Mouse (Mus musculus): Measurements from ENCODE around the gene Bdp1.

The Bdp1 gene

DNA sequence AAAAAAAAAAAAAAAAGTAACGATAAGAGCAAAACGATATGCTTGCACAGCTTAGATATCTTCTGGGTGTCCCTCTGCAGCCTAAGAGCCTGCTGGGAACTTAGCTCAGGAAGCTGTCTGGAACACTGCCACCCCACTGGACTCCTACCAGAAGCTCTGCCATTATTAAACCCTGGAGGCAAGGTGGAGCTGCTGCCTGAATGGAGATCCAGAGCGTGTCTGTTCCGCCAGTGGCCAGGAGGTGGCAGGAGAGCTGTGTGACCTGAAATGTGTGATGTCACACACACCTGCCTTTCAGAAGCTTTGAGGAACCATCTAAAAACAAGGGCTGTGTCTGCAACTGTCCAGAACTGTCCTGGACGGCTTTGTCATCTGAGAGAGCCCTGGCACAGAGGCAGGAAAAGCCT, 102.1 kb downstream of the Bdp1 start:
- DNase-seq (ENCODE audit: low spot score) = peak; percentile 71

DNA sequence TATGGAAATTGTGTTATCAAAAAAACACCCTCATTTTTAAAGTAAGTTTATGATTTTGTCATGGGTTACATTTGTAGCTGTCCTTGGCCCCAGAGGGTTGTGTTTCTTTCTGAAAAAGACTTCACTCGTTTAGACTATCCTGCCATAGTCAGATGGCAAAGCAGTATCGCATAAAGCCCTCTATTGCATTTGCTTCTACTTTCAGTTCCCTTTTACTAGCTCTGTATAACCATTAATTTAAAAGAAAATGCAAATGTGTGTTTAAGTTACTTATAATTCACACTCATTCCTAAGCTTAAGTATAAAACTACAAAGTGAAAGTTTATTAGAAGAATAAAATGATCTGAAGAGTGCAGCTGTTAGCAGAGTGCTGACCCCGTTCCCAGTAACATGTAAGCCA, 104.8 kb downstream of the Bdp1 start:
- no peak for DNase-seq (ENCODE audit: low spot score)

DNA sequence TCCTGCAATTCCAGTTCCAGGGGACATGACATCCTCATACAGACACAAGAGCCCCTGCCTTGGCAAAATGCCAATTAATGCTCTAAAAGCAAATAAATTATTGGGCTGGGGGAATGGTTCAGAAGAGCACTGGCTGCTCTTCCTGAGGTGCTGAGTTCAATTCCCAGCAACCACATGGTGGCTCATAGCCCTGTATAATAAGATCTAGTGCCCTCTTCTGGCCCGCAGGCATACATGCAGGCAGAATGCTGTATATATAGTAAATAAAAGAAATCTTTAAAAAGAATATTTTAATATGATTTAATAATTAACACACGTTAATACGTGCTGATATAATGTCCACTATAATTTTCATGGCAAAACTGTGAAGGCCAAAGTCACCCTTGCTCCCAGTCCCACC, 105.8 kb downstream of the Bdp1 start:
- no peak for DNase-seq (ENCODE audit: low spot score)

DNA sequence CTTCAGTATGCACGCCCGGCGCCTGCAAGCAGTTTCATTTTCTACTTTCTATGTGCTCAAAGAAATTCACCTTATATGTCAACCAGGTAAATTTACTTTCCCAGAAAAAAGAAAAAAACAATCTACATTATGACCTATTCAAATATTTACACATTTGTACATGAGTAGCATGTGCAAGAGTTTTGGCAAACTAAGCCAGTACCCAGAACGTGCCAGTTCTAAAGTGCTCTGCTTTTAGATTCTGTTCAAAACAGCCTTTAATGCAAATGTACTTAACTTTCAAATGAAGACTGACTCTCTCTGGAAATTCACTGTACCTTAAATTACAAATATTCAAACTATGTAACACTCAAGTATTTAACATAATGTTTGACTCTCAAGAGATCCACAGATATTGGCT, 114.3 kb downstream of the Bdp1 start:
- no peak for DNase-seq (ENCODE audit: low spot score)

DNA sequence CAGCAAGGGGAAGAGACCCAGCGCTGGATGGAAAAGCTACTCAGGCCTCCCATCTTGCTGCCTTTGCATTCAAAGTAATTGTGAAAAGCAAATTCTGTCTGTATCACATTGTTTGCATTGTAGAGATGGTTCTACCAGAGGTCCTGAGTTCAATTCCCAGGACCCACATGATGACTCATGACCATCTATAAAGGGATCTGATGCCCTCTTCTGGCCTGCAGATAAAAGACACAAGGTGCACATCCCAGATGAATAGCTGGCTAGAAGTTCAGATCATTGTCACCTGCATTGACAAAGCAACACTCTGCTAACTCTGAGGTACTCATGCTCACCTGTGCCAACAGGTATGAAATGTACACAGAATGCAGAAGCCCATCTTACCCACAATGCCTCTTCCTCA, 120.5 kb downstream of the Bdp1 start:
- no peak for DNase-seq (ENCODE audit: low spot score)

DNA sequence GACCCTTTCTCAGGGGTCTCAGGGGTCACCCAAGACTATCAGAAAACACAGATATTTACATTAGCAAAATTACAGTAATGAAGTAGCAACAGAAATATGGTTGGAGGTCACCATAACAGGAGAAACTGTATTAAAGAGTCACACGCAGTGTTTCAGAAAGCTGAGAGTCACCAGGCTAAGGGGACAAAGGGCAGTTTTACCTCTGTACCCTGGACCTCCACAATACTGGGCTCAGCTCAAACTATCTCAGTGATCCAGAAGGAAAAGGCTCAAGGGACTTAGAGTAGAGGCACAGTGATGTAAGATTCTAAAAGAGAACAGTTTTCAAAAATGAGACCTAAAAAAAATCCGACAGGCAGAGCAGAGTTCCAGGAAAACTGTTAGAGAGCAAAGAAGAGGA, 124.5 kb downstream of the Bdp1 start:
- DNase-seq (ENCODE audit: low spot score) = no peak

DNA sequence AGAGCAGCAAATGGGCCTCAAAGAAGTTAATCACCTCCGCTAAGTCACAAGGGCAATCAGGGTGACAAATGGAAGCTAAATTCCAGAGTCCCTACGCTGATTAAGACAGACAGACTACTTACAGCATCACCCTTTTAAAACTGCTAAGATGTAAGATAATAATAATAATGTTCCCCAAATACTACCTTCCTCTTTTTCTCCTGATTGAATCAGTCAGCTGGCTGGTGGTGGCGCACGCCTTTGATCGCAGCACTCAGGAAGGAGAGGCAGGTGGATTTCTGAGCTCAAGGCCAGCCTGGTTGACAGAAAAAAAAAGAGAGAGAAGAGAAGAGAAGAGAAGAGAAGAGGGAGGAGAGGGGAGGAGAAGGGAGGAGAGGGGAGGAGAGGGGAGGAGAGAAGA, 133.8 kb downstream of the Bdp1 start:
- no peak for DNase-seq (ENCODE audit: low spot score)

Measured in T-cell, adult 2 months (primary cell).